Mouse (Mus musculus) G1E (cell line): Measurements from ENCODE around the gene Stambpl1.

Source experiments
- CTCF ChIP-seq: IDR thresholded peaks from 2 replicates; pipeline ENCODE4 v1.5.1; 2012; ENCODE audit warnings: low read depth, low read length, inconsistent platforms, mixed read lengths
- GATA1 ChIP-seq: IDR thresholded peaks from 2 replicates; pipeline ENCODE4 v1.6.1; 2012; ENCODE audit warnings: borderline replicate concordance, low read length, inconsistent platforms, mixed read lengths
- TAL1 ChIP-seq: conservative IDR thresholded peaks from 2 replicates; pipeline ENCODE4 v1.6.1; 2012; ENCODE audit warnings: low read depth, low read length, inconsistent platforms, mixed read lengths

DNA sequence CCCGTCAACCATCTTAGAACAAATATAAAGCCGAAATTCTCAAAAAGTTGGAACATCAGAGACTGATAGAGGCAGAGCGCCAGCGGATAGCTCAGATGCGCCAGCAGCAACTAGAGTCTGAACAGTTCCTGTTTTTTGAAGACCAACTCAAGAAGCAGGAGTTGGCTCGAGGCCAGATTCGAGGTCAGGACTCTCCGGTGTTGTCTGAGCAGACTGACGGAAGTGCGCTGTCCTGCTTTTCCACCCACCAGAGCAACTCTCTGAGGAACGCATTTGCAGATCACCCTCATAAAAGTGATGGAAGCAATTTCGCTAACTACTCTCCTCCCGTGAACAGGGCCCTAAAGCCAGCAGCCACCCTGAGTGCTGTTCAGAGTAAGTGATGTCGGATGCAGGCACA, 41.9 kb downstream of the Stambpl1 start:
- TF ChIP-seq GATA1: no peak
- TF ChIP-seq CTCF: no peak
- TF ChIP-seq TAL1: no peak
